Mouse (Mus musculus) cerebellum, adult 2 months (tissue): ENCODE data around the gene Zfp57.

Source experiments
- CTCF ChIP-seq: fragments of 200-500 bp; IDR thresholded peaks from 2 replicates; pipeline ENCODE4 v1.5.1; 2011; ENCODE audit warnings: low read depth, mild to moderate bottlenecking, control low read depth, low read length, moderate library complexity, borderline replicate concordance; ENCODE audit not compliant: insufficient read depth
- POLR2A ChIP-seq: fragments of 200-500 bp; IDR thresholded peaks from 2 replicates; pipeline ENCODE4 v1.6.1; 2011; ENCODE audit warnings: low read length, control low read depth, borderline replicate concordance; ENCODE audit not compliant: insufficient read depth

DNA sequence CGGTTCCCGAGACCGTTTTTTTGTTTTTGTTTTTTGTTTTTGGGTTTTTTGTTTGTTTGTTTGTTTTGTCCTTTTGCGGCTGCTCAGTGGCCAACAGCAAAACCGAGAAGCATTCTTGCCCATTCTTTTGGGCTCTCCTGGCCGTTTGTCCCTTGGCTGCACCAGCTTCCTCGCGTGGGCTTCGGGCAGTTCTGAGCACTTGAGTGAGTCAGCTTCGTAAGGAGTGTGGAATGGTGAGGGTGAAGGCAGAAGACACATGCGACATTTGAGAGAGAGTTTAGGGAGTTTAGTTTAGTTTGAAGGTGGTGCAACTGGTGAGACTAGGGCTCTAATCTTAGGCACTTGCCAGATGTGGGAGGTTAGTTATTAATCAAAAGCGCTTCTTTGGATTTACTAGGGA, 42.1 kb upstream of the Zfp57 start:
- no peak for TF ChIP-seq CTCF
- no peak for TF ChIP-seq POLR2A
